Mouse (Mus musculus): ENCODE results near the gene Smtnl2.

- no peak for TF ChIP-seq CTCF (IDR thresholded peaks at IDR 0.05; ENCODE audit: low read depth, low read length)
- no peak for TF ChIP-seq GATA1 (IDR thresholded peaks at IDR 0.05; ENCODE audit: borderline replicate concordance, low read length)
- TF ChIP-seq GATA2 (IDR thresholded peaks at IDR 0.05; ENCODE audit: borderline replicate concordance, low read depth, low read length), result no peak
- TF ChIP-seq POLR2AphosphoS5 (IDR thresholded peaks at IDR 0.05; ENCODE audit: insufficient replicate concordance, low read depth, low read length), result no peak
Observed at GRCm38 (mm10) chr11:72349652-72350051, 61.9 kb downstream of the Smtnl2 start.

Data from G1E (cell line).